Mouse (Mus musculus) adrenal gland, adult 2 months (tissue): ENCODE measurements around the gene Car4. TPM values are rescaled to one million over a fixed set of nuclear protein-coding genes. Genes with fewer than 3 reads are reported as not detected.

Source experiments
- DNase-seq: peaks from one replicate; pipeline ENCODE4 v3.0.0; 2021
- polyA plus RNA-seq: library from polyadenylated mRNA; depleted of rRNA; stranded (reverse); fragments of >200 nt; gene quantifications from 2 replicates; pipeline ENCODE4 v1.2.3, GENCODE M21; 2012; rRNA removed
- total RNA-seq, 2 experiments: library from RNA; stranded (reverse); gene quantifications; 2 replicates each; pipeline ENCODE4 v1.2.3; 2021

The Car4 gene
- total and polyA plus RNA-seq, 3 experiments = 3.8 to 8.5 (median 5.2) TPM

- no peak for DNase-seq
Observed at GRCm38 (mm10) chr11:85013121-85013520, 55.5 kb downstream of the Car4 start.

Other genes starting within 250 kb of the Car4 start
- 10 to 100 TPM; 12.1 to 19.1 TPM for gene Mrm1, start 138.3 kb upstream of the Car4 start, total RNA-seq
- 20.8 and 23.1 TPM in 2 replicates for gene Mrm1, start 138.3 kb upstream of the Car4 start, polyA plus RNA-seq
- gene Dhrs11, start 128.8 kb upstream of the Car4 start, total RNA-seq = 10 to 100 TPM; 41.6 to 42.4 TPM
- gene Dhrs11, start 128.8 kb upstream of the Car4 start, polyA plus RNA-seq = 88.1 and 97.1 TPM in 2 replicates
- 10 to 100 TPM; 67.1 to 87.0 TPM for gene Ggnbp2, start 87.0 kb upstream of the Car4 start, total RNA-seq
- 7.5 and 8.2 TPM in 2 replicates for gene Ggnbp2, start 87.0 kb upstream of the Car4 start, polyA plus RNA-seq
- 10 to 100 TPM in 1 of 2 experiments, 1 to 10 TPM in 1; 9.3 to 13.2 TPM for gene Myo19, start 77.6 kb upstream of the Car4 start, total RNA-seq
- gene Myo19, start 77.6 kb upstream of the Car4 start, polyA plus RNA-seq = 11.4 and 12.7 TPM in 2 replicates
- gene Pigw, start 77.5 kb upstream of the Car4 start, total RNA-seq = 10 to 100 TPM in 1 of 2 experiments, 1 to 10 TPM in 1; 6.5 to 10.1 TPM
- 1.2 and 1.9 TPM in 2 replicates for gene Pigw, start 77.5 kb upstream of the Car4 start, polyA plus RNA-seq
- gene Znhit3, start 41.4 kb upstream of the Car4 start, total RNA-seq = 10 to 100 TPM in 1 of 2 experiments, 1 to 10 TPM in 1; 8.6 to 13.7 TPM
- 5.8 and 6.2 TPM in 2 replicates for gene Znhit3, start 41.4 kb upstream of the Car4 start, polyA plus RNA-seq
- 10 to 100 TPM; 39.9 to 51.6 TPM for gene Usp32, start 182.4 kb downstream of the Car4 start, total RNA-seq
- gene Usp32, start 182.4 kb downstream of the Car4 start, polyA plus RNA-seq = 1.3 and 1.7 TPM in 2 replicates
- 1 to 10 TPM in 1 of 2 experiments, not detected in 1; 2.4 TPM for gene 1700125H20Rik, start 212.6 kb downstream of the Car4 start, total RNA-seq
- gene 1700125H20Rik, start 212.6 kb downstream of the Car4 start, polyA plus RNA-seq = not detected in 2 replicates